Mouse (Mus musculus) forebrain, embryonic 11.5 days (tissue): ENCODE measurements around the gene Aldh1l2. TPM values are rescaled to one million over a fixed set of nuclear protein-coding genes. Genes with fewer than 3 reads are reported as not detected.
"Not testable (repeated sequence)": the region's sequence is repeated elsewhere in the genome, so short reads cannot be mapped to it uniquely, and the experiment has no call there.

ENCODE experiments used
- ATAC-seq: fragments of 200-750 bp; cut with Nextera tagmentation; replicated peaks from 2 replicates; pipeline ENCODE4 v1.8.0; 2017; ENCODE audit warnings: moderate TSS enrichment; ENCODE audit not compliant: low FRiP score
- DNase-seq: peaks from one replicate; pipeline ENCODE4 v3.0.0-alpha.2; 2017; ENCODE audit warnings: low spot score
- H3K27ac ChIP-seq: fragments of 300-500 bp; sonication (generic); 2 replicates; pipeline ENCODE4 v1.5.1; 2014; ENCODE audit warnings: low read depth, low read length
- H3K27me3 ChIP-seq: fragments of 300-500 bp; sonication (generic); 2 replicates; pipeline ENCODE4 v1.6.1; 2014; ENCODE audit warnings: mild to moderate bottlenecking, low read length, mixed read lengths; ENCODE audit not compliant: control insufficient read depth, insufficient read depth
- H3K36me3 ChIP-seq: fragments of 300-500 bp; sonication (generic); 2 replicates; pipeline ENCODE4 v1.6.1; 2014; ENCODE audit warnings: mild to moderate bottlenecking, low read length, moderate library complexity, mixed read lengths; ENCODE audit not compliant: control insufficient read depth, insufficient read depth
- H3K4me1 ChIP-seq: fragments of 300-500 bp; sonication (generic); replicated peaks from 2 replicates; pipeline ENCODE4 v1.6.1; 2014; ENCODE audit warnings: low read length, mixed read lengths; ENCODE audit not compliant: control insufficient read depth, insufficient read depth
- H3K4me2 ChIP-seq: fragments of 300-500 bp; sonication (generic); 2 replicates; pipeline ENCODE4 v1.6.1; 2014; ENCODE audit warnings: low read depth, mild to moderate bottlenecking, low read length, moderate library complexity, mixed read lengths; ENCODE audit not compliant: severe bottlenecking
- H3K4me3 ChIP-seq: fragments of 300-500 bp; sonication (generic); 2 replicates; pipeline ENCODE4 v1.5.1; 2014; ENCODE audit warnings: low read depth, low read length
- H3K9ac ChIP-seq: fragments of 300-500 bp; sonication (generic); 2 replicates; pipeline ENCODE4 v1.6.1; 2014; ENCODE audit warnings: low read length
- H3K9me3 ChIP-seq: fragments of 300-500 bp; sonication (generic); 2 replicates; pipeline ENCODE4 v1.6.1; 2016; ENCODE audit warnings: low read length, mixed read lengths; ENCODE audit not compliant: control insufficient read depth
- WGBS: fragments of 180-500 bp; shearing (Covaris S2); extraction: QIAGEN DNeasy Blood & Tissue Kit; methylation state at CpG from one replicate; pipeline ENCODE4 v1.1.7; 2014; 5-methylcytosine and 5-hydroxymethylcytosine counted together
- polyA plus RNA-seq: library from polyadenylated mRNA; unstranded; fragments of >200 nt; fragmentation: Nextera tagmentation; extraction: Ambion mirVana; gene quantifications from 2 replicates; pipeline ENCODE4 v1.2.1, GENCODE M21; 2014

Gene Aldh1l2
- polyA plus RNA-seq, 1 experiment from 2014 or later = 7.1 TPM

DNA sequence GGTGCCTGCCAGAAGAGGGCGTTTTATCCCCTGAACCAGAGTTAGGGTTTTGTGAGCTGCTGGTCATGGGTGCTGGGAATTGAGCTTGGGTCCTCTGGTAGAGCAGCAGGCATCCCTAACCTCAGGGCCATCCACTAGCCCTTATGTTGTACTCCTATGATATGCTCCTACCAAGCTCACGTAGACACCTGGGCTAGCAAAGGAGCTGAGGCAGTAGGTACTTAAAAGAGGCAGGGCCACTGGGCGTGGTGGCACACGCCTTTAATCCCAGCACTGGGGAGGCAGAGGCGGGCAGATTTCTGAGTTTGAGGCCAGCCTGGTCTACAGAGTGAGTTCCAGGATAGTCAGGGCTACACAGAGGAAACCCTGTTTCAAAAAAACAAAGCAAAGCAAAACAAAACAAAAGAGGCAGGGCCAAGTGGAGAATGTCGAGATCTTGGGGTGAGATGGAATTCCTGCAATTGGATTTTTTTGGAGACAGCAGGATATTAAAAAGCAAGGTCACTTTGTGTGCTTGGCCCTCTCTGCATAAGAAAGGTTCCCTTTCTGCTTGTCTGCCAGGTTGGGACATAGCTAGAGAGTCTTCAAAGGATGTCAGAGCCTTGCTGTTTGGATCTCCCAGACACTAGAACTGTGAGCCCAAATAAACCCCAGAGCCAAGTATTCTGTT lies 5.5 kb upstream of the Aldh1l2 start:
- Histone ChIP-seq H3K4me2 (no peak overlapping the region), H3K36me3 (no peaks in the 10 kb centered on the region), H3K9ac (no peak overlapping the region), H3K27me3 (no peaks in the 10 kb centered on the region), H3K9me3 (no peaks in the 10 kb centered on the region), H3K27ac (no peak overlapping the region), H3K4me3 (no peak overlapping the region), H3K4me1 (no peaks in the 10 kb centered on the region)
- DNase-seq = no peak
- no peak for ATAC-seq
- 74% methylated on average over 6 of the region's 6 CpGs for WGBS

DNA sequence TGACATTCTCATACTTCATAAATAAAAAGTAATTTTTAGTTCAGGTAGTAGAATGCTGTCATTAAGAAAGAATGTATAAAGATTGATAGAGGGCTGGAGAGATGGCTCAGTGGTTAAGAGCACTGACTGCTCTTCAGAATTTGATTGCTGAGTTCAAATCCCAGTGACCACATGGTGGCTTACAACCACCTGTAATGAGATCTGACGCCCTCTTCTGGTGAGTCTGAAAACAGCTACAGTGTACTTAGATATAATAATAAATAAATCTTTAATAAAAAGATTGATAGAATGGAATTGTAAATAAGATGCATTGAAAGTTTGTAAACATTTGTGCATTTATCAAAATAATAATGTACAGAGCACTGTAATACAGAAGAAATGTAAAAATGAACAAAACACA lies 2.5 kb upstream of the Aldh1l2 start:
- Histone ChIP-seq H3K27me3 (no peaks in the 10 kb centered on the region), H3K4me2 (no peak overlapping the region), H3K36me3 (no peaks in the 10 kb centered on the region), H3K9me3 (no peaks in the 10 kb centered on the region), H3K4me1 (no peaks in the 10 kb centered on the region), H3K27ac (no peak overlapping the region), H3K9ac (no peak overlapping the region), H3K4me3 (no peak overlapping the region)
- no peak for ATAC-seq
- WGBS = 6% methylated on average over 1 of the region's 1 CpGs
- no peak for DNase-seq

DNA sequence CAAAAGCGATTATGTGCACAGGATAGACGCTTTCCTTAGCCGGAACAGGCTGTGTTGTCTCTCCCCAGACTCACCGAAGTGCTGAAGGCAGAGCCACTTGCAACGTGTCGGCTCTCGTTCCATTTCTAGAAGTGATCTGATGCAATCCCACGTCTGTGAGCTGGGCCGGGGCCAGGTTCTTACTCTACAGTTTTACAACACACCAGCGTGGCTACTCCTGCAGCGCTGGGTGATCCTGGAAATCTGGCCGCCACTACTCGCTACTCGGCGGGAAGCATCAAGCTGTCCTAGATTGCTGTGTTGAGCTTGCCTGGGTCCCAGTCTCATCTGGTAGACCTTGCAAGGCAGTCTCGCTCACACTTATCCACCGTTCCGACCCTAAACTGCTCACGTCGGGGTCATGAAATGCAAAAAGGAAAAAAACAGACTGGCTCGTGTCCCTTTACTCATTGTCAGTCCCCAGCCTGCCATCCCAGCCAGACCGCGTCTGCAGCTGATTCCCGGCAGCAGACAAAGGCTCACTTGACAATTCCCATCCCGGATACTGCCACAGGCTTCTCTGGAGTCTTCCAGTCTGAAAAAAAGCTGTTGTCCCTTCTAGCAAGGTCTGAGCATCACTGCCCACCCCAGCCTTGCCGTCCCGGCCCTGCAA lies 556 bp downstream of the Aldh1l2 start:
- Histone ChIP-seq H3K4me1 (no peaks in the 10 kb centered on the region), H3K4me2 (peak overlapping the region; percentile 96), H3K27me3 (no peaks in the 10 kb centered on the region), H3K36me3 (no peaks in the 10 kb centered on the region), H3K4me3 (peak overlapping the region; percentile 50), H3K9ac (peak overlapping the region; percentile 71), H3K27ac (no peak overlapping the region), H3K9me3 (no peaks in the 10 kb centered on the region)
- WGBS = 5% methylated on average over 27 of the region's 27 CpGs
- ATAC-seq (peak; percentile 47), DNase-seq (peak; percentile 63)

DNA sequence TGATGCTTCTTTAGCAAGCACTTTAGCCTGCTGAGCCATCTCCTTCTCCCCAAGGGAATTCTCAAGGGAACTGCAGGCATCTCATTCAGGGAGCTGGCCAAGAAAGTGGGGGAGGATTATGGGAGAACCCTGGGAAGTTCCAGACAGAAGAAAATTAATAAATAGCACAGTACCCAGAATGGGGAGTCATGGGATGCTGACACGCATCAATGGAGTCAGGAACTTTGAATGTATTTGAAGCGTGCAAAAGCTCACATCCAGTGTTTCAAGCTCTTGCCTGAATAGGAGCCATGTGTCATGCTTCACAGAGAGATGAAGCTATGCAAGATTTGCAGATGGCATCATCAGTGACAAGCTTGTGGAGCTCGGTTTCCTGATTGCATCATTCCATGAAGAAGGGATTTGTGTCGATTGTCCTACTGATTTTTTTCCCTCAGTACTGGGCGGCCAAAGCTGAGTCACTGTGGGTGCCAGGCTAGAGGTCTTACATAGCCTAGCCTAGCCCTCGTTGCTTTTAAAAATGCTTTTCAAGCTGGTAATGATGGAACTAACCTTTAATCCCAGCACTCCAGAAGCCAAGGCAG lies 3.5 kb downstream of the Aldh1l2 start:
- no peak for DNase-seq
- no peaks in the 10 kb centered on the region for H3K36me3 ChIP-seq
- no peak overlapping the region for H3K4me2 ChIP-seq
- H3K27me3 ChIP-seq = no peaks in the 10 kb centered on the region
- WGBS = 85% methylated on average over 6 of the region's 6 CpGs
- no peaks in the 10 kb centered on the region; the same call in 1 of the 2 replicates for H3K9me3 ChIP-seq
- no peak overlapping the region for H3K4me3 ChIP-seq
- no peak overlapping the region for H3K27ac ChIP-seq
- no peak overlapping the region for H3K9ac ChIP-seq
- H3K4me1 ChIP-seq = no peaks in the 10 kb centered on the region
- no peak for ATAC-seq

DNA sequence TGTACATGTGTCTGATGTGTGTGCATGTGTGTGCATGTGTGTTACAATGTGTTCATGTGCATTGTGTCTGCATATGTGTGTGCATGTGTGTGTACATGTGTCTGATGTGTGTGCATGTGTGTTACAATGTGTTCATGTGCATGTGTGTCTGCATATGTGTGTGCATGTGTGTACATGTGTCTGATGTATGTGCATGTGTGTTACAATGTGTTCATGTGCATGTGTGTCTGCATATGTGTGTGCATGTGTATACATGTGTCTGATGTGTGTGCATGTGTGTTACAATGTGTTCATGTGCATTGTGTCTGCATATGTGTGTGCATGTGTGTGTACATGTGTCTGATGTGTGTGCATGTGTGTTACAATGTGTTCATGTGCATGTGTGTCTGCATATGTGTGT lies 9.7 kb downstream of the Aldh1l2 start:
- DNase-seq, H3K36me3 ChIP-seq, H3K4me2 ChIP-seq, H3K27ac ChIP-seq, H3K4me1 ChIP-seq, H3K4me3 ChIP-seq, H3K27me3 ChIP-seq, H3K9me3 ChIP-seq, ATAC-seq, H3K9ac ChIP-seq: not testable (repeated sequence)

DNA sequence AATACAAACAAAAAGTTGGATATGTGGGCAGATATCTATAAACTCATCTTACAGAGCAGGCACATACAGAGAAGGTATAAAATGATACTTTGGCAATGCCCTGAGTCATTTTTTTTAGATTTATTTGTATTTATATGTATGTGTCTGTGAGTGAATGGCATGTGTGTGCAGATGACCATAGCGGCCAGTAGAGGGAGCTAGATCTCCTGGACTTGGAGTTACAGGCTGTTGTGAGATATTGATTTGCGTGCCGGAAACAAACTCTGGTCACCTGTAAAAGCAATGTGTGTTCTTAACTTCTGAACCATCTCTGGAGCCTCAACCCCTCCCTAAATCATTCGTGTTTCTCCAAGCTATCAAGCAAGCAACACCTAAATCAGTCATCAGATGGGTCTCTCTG lies 12.9 kb downstream of the Aldh1l2 start:
- Histone ChIP-seq H3K27ac (no peak overlapping the region), H3K4me2 (no peak overlapping the region), H3K4me1 (no peaks in the 10 kb centered on the region), H3K9ac (no peak overlapping the region), H3K4me3 (no peak overlapping the region), H3K36me3 (no peaks in the 10 kb centered on the region), H3K27me3 (no peaks in the 10 kb centered on the region), H3K9me3 (no peaks in the 10 kb centered on the region)
- ATAC-seq (no peak), DNase-seq (no peak)
- 84% methylated on average over 4 of the region's 4 CpGs for WGBS

DNA sequence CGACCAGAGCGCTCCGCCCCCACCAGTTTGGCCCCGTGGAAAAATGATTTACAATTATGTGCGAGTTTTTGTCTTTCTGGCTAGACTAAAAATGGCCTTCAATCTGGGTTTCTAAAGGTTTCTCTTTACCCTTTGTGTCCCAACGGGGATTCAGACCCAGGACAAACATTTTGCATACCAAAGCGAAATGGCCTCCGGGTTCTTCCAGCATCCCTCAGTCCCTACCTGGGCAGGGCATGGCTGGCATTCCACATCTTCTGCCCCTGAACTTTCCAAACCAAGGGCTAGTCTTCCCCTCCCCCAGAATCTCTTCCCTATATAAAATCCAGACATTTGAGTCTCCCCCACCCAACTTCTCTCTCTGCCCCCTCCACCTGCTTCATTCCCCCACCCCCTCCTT lies 20.2 kb downstream of the Aldh1l2 start:
- WGBS = 84% methylated on average over 8 of the region's 8 CpGs
- no peak overlapping the region for H3K4me3 ChIP-seq
- ATAC-seq = no peak
- no peak for DNase-seq
- H3K27ac ChIP-seq = no peak overlapping the region
- H3K36me3 ChIP-seq = no peaks in the 10 kb centered on the region
- H3K4me2 ChIP-seq = no peak overlapping the region
- no peaks in the 10 kb centered on the region for H3K4me1 ChIP-seq
- H3K27me3 ChIP-seq = no peaks in the 10 kb centered on the region
- no peaks in the 10 kb centered on the region; the same call in 1 of the 2 replicates for H3K9me3 ChIP-seq
- H3K9ac ChIP-seq = no peak overlapping the region

DNA sequence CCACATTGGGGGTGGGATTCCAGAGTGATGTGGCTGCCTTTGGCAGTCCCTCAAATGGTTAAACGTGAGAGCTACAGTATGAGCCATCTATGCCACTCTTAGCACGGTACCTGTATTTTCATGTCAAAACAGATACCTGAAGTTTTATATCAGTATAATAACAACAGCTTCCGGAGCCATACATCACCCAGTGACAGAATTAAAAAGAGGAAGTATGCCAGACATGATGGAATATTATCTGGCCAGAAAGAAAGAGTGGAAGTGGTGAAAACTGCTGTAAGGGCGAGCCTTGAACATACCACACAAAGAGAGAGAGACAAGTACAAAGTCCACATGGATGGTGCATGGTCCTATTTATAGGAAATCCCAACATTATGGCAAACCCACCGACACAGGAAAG lies 22.6 kb downstream of the Aldh1l2 start:
- no peak for DNase-seq
- no peak overlapping the region for H3K9ac ChIP-seq
- no peak overlapping the region for H3K27ac ChIP-seq
- H3K9me3 ChIP-seq = no peaks in the 10 kb centered on the region; the same call in 1 of the 2 replicates
- no peaks in the 10 kb centered on the region for H3K36me3 ChIP-seq
- no peak overlapping the region for H3K4me2 ChIP-seq
- no peak overlapping the region for H3K4me3 ChIP-seq
- 83% methylated on average over 5 of the region's 5 CpGs for WGBS
- no peaks in the 10 kb centered on the region for H3K27me3 ChIP-seq
- no peak for ATAC-seq
- no peaks in the 10 kb centered on the region for H3K4me1 ChIP-seq
